In the genomic region with DNA sequence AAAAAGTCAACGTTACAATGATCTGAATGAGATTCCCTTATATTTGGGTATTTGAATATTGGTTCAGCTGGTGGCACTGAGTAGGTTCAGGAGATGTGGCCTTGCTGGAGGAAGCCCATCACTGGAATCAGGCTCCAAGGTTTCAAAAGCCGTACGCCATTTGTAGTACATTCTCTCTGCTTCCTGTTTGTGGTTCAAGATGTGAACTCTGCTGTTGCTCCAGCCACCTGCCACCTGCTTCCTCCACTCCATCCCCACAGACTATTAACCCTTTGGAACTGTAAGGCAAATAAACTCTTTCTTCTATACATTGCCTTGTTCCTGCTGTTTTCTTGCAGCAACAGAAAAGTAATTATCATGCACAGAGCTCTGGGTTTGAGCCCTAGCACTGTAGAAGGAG, we compare ENCODE assay signal across 17 mouse cellular contexts.
"Had no signal": no experiment of that assay in that cellular context is flagged by ENCODE, and none has a peak within 500 bp of the region (broad histone marks: within the 10 kb centered on the region; RNA-seq: fewer than 3 reads in every experiment).

No protein-coding gene starts in this region.

- ATAC-seq: lung, postnatal 0 days; midbrain, embryonic 15.5 days had no signal

- H3K9me3 ChIP-seq: limb, embryonic 13.5 days; liver, embryonic 15.5 days; megakaryocyte, embryonic 14.5 days; midbrain, embryonic 15.5 days; neural tube, embryonic 12.5 days; stomach, embryonic 15.5 days had no signal

- H3K4me3 ChIP-seq: limb, embryonic 13.5 days; liver, embryonic 15.5 days; megakaryocyte, embryonic 14.5 days; midbrain, embryonic 15.5 days; neural tube, embryonic 12.5 days; stomach, embryonic 15.5 days had no signal

- H3K27me3 ChIP-seq: limb, embryonic 13.5 days; liver, embryonic 15.5 days; megakaryocyte, embryonic 14.5 days; midbrain, embryonic 15.5 days; neural tube, embryonic 12.5 days; stomach, embryonic 15.5 days had no signal

- H3K4me1 ChIP-seq: limb, embryonic 13.5 days; liver, embryonic 15.5 days; midbrain, embryonic 15.5 days; neural tube, embryonic 12.5 days; stomach, embryonic 15.5 days had no signal

- H3K4me2 ChIP-seq: limb, embryonic 13.5 days; liver, embryonic 11.5 days; liver, embryonic 15.5 days; midbrain, embryonic 11.5 days; midbrain, embryonic 15.5 days; neural tube, embryonic 12.5 days; stomach, embryonic 15.5 days had no signal

- H3K36me3 ChIP-seq: limb, embryonic 13.5 days; liver, embryonic 15.5 days; midbrain, embryonic 15.5 days; neural tube, embryonic 12.5 days; stomach, embryonic 15.5 days had no signal

- H3K27ac ChIP-seq: kidney, postnatal 0 days; limb, embryonic 13.5 days; liver, embryonic 15.5 days; midbrain, embryonic 15.5 days; neural tube, embryonic 12.5 days; stomach, embryonic 15.5 days had no signal

- H3K9ac ChIP-seq: limb, embryonic 13.5 days; liver, embryonic 15.5 days; midbrain, embryonic 15.5 days; neural tube, embryonic 12.5 days; stomach, embryonic 15.5 days had no signal

- DNase-seq: kidney, adult 11 months; kidney, adult 9 months; kidney, postnatal 36 days; layer of hippocampus, adult 9-11 months; lung, adult 2 months; lung, postnatal 36 days; right cerebral cortex, postnatal 14 days had no signal
